Mouse (Mus musculus) cerebellum, adult 2 months (tissue): ENCODE data around the gene Cyp4f39.

Experiments used
- CTCF ChIP-seq: fragments of 200-500 bp; IDR thresholded peaks from 2 replicates; pipeline ENCODE4 v1.5.1; 2011; ENCODE audit warnings: low read depth, mild to moderate bottlenecking, control low read depth, low read length, moderate library complexity, borderline replicate concordance; ENCODE audit not compliant: insufficient read depth
- POLR2A ChIP-seq: fragments of 200-500 bp; IDR thresholded peaks from 2 replicates; pipeline ENCODE4 v1.6.1; 2011; ENCODE audit warnings: low read length, control low read depth, borderline replicate concordance; ENCODE audit not compliant: insufficient read depth

DNA sequence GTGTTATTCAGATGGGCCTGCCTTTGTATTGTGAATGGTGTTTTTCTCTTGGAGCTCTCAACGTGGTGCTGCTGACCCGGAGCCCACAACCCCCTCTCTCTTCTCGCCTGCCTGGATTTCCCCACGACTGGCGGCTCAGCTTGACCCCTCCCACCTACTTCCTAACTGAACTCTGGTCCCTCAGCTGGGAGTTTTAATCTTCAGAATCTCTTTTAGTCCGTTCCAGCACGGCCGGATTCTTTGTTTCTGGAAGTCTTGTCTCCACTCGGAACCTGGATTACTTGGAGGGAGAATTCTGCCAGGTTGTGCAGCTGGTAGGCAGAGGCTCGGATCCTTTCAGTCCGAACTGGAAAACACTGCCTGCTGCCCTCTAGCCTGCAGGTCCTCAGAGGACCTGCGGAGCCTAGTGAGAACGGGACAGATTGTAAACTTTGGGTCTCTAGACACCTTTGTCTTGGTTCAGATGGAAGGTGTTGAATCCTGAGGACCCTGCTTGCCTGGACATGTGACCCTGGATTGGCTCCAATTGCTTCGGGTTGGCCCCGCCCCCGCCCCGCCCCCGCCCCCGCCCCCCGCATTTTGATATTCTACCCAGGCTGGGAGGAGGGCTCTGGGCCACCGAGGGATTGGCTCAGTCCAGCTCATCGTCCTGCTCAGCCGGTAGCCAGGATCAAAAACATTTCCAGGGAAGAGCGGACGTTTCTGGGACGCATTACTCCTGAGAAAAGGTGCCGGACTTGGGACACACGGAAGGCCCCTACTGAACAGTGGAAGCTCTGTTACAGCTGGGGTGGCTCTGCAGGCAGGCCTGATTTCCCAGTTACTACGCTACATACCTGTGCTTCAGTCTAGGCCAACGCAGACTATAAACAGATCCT is 53.6 kb downstream of the Cyp4f39 start, which contains the start of gene Cyp4f17:
- TF ChIP-seq POLR2A (0 out of 2 replicates have a peak, but pooled peaks have one; percentile 10), CTCF (no peak)
